In the genomic region with DNA sequence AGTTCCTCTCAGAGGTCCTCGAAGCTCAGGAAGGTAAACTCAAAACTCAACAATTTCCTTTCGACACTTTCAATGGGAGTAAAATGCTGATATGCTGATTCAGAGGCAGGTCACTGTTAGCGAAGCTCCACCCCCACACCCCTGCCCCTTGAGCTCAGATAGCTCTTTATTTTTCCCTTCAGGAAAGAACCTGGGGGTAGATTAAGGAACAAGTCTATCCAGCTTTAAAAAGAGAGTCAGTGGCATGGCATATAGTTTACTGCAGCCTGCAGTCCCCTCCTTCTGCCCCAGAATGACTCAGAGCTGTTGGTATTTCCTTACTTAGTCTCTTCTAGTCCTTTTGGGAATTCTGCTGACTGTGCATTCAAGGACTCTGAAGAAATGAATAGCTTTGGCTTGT, we compare ENCODE assay signal across 23 mouse cellular contexts. TPM values are rescaled to one million over a fixed set of nuclear protein-coding genes. Genes with fewer than 3 reads are reported as not detected.
DNase-seq lines count a peak whose midpoint lies in the region; ATAC-seq and TF ChIP-seq lines count a peak whose summit lies in the region.
"Had no signal": no experiment of that assay in that cellular context is flagged by ENCODE, and none has a peak within 500 bp of the region (broad histone marks: within the 10 kb centered on the region; RNA-seq: fewer than 3 reads in every experiment).

No protein-coding gene starts in this region.

- WGBS in lung, embryonic 16.5 days: 54% methylated on average over 3 of the region's 3 CpGs
- 68% methylated on average over 3 of the region's 3 CpGs for WGBS in stomach, embryonic 14.5 days

- POLR2A ChIA-PET in Patski (lab: Charles Lee): interaction anchor here (0.6 kb wide), 1 partner anchor 171 kb away, joined by 3 read pairs; no protein-coding TSS in a partner anchor

- no peak overlapping the region for H3K9ac ChIP-seq in lung, embryonic 16.5 days (ENCODE audit: low read length)
- no peak overlapping the region for H3K9ac ChIP-seq in stomach, embryonic 14.5 days (replicated peaks; ENCODE audit: low read depth, low read length)
- H3K9ac ChIP-seq: embryonic facial prominence, embryonic 13.5 days; heart, embryonic 12.5 days; hindbrain, embryonic 12.5 days; liver, postnatal 0 days had no signal

- peak; percentile 75 for DNase-seq in 3T3-L1 (ENCODE audit: low read depth, low spot score)
- DNase-seq in Patski (ENCODE audit: low read depth, low spot score): no peak
- DNase-seq in ovary, postnatal 14 days (ENCODE audit: low spot score): no peak
- DNase-seq in right cerebral cortex, postnatal 14 days: no peak
- DNase-seq: adrenal gland, postnatal 36 days; cerebellum, adult 8-10 months; gastrocnemius, postnatal 10 days; heart, adult 11 months; heart, postnatal 14 days; kidney, adult 8-10 months; kidney, postnatal 25 days; layer of hippocampus, adult 9-11 months; liver, postnatal 0 days; thymus, postnatal 25 days had no signal

- in situ Hi-C loops in Patski (cut with MboI; ENCODE audit: low pct_unique_long_range_greater_than_20kb): no loop called here

- H3K4me3 ChIP-seq in lung, embryonic 16.5 days (ENCODE audit: low read length): no peak overlapping the region
- H3K4me3 ChIP-seq in stomach, embryonic 14.5 days (ENCODE audit: low read depth, low read length): no peak overlapping the region
- H3K4me3 ChIP-seq: embryonic facial prominence, embryonic 13.5 days; heart, embryonic 12.5 days; hindbrain, embryonic 12.5 days; left cerebral cortex, adult 2 months; limb, embryonic 10.5 days had no signal

- ATAC-seq in Patski: peak; percentile 95
- peak; percentile 91 for ATAC-seq in lung, embryonic 16.5 days (ENCODE audit: low read depth)
- ATAC-seq in stomach, embryonic 14.5 days (ENCODE audit: insufficient number of reproducible peaks, insufficient read depth, low FRiP score, low read depth): peak; percentile 58
- ATAC-seq in inflammation-experienced regulatory T-cells, adult 6 months: no peak
- ATAC-seq: liver, postnatal 0 days had no signal

- H3K4me1 ChIP-seq in lung, embryonic 16.5 days (replicated peaks; ENCODE audit: control insufficient read depth, insufficient read depth, low read length): no peaks in the 10 kb centered on the region
- no peaks in the 10 kb centered on the region for H3K4me1 ChIP-seq in stomach, embryonic 14.5 days (ENCODE audit: control insufficient read depth, insufficient read depth, low read length)
- H3K4me1 ChIP-seq: embryonic facial prominence, embryonic 13.5 days; heart, embryonic 12.5 days; hindbrain, embryonic 12.5 days; limb, embryonic 10.5 days had no signal

- peak overlapping the region; percentile 57 for H3K27ac ChIP-seq in lung, embryonic 16.5 days (ENCODE audit: low read length)
- no peak overlapping the region for H3K27ac ChIP-seq in stomach, embryonic 14.5 days (ENCODE audit: low read length)
- H3K27ac ChIP-seq: embryonic facial prominence, embryonic 13.5 days; hindbrain, embryonic 12.5 days; left cerebral cortex, adult 2 months; limb, embryonic 10.5 days had no signal

- peaks cover 19% of the 10 kb centered on the region for H3K27me3 ChIP-seq in Patski
- no peaks in the 10 kb centered on the region for H3K27me3 ChIP-seq in lung, embryonic 16.5 days (ENCODE audit: control insufficient read depth, insufficient read depth, low read depth, low read length)
- no peaks in the 10 kb centered on the region for H3K27me3 ChIP-seq in stomach, embryonic 14.5 days (ENCODE audit: control insufficient read depth, insufficient read depth, low read length)
- H3K27me3 ChIP-seq: embryonic facial prominence, embryonic 13.5 days; heart, embryonic 12.5 days; hindbrain, embryonic 12.5 days had no signal

- H3K9me3 ChIP-seq in lung, embryonic 16.5 days (ENCODE audit: control insufficient read depth, low read length): no peaks in the 10 kb centered on the region
- no peaks in the 10 kb centered on the region for H3K9me3 ChIP-seq in stomach, embryonic 14.5 days (ENCODE audit: control insufficient read depth, low read depth, low read length)
- H3K9me3 ChIP-seq: embryonic facial prominence, embryonic 13.5 days; heart, embryonic 12.5 days; hindbrain, embryonic 12.5 days; limb, embryonic 10.5 days had no signal

- CTCF ChIA-PET in Patski (lab: Charles Lee): interaction anchor here (0.9 kb wide), 1 partner anchor 40 kb away, joined by 3 read pairs; no protein-coding TSS in a partner anchor

- no peak overlapping the region for H3K4me2 ChIP-seq in lung, embryonic 16.5 days (ENCODE audit: low read depth, low read length)
- H3K4me2 ChIP-seq in stomach, embryonic 14.5 days (replicated peaks; ENCODE audit: low read depth, low read length): no peak overlapping the region
- H3K4me2 ChIP-seq: embryonic facial prominence, embryonic 13.5 days; heart, embryonic 12.5 days; hindbrain, embryonic 12.5 days had no signal

- H3K36me3 ChIP-seq in lung, embryonic 16.5 days (ENCODE audit: control insufficient read depth, insufficient read depth, low read length): peaks cover 2% of the 10 kb centered on the region
- H3K36me3 ChIP-seq in stomach, embryonic 14.5 days (ENCODE audit: control insufficient read depth, insufficient read depth, low read length): no peaks in the 10 kb centered on the region

- no peak for TF ChIP-seq CTCF in Patski (IDR thresholded peaks at IDR 0.05)

RNA-seq across cellular contexts. Expression of a gene that starts 18.3 kb away (rescaled TPM):
- polyA plus RNA-seq in Patski (2021): 24.3 TPM
- polyA plus RNA-seq in lung, embryonic 16.5 days (2015; fragmentation: Nextera tagmentation; extraction: Ambion mirVana): 17.9 and 19.8 TPM in 2 replicates
- 29.5 and 32.6 TPM in 2 replicates for polyA plus RNA-seq in stomach, embryonic 14.5 days (2014; fragmentation: Nextera tagmentation; extraction: Ambion mirVana)
- polyA plus RNA-seq in inflammation-experienced regulatory T-cells, adult 6 months (2017; shearing (Covaris generic)): 1 to 10 TPM; 4.5 to 8.4 (median 7.4) TPM

RNA-seq across cellular contexts. Expression of a gene that starts 37.7 kb away (rescaled TPM):
- polyA plus RNA-seq in Patski (2021): 0.04 TPM
- polyA plus RNA-seq in lung, embryonic 16.5 days (2015; fragmentation: Nextera tagmentation; extraction: Ambion mirVana): 28.9 and 32.9 TPM in 2 replicates
- polyA plus RNA-seq in stomach, embryonic 14.5 days (2014; fragmentation: Nextera tagmentation; extraction: Ambion mirVana): 39.4 and 44.7 TPM in 2 replicates
- polyA plus RNA-seq in inflammation-experienced regulatory T-cells, adult 6 months (2017; shearing (Covaris generic)): under 1 TPM in 1 of 3 experiments, not detected in 2; 0.07 TPM
- polyA plus RNA-seq: liver, adult 2 months had no signal

Comparison
In these comparisons a context has a peak if more than half of its experiments do, and no peak if none do; other contexts are left out.
1. RNA of a gene that starts 37.7 kb away (polyA plus RNA-seq): 39.4 to 44.7 TPM in stomach, embryonic 14.5 days and 28.9 to 32.9 TPM in lung, embryonic 16.5 days; 0.04 TPM in Patski (single experiment) and 0.07 TPM in inflammation-experienced regulatory T-cells, adult 6 months; every median in the first group is over 10 times any median in the second.